Mouse (Mus musculus) kidney, postnatal 25 days (tissue): Measurements from ENCODE around the gene Rac2.
A peak's percentile ranks its signal among the peaks of the same experiment; 100 is the strongest.

Experiments
- DNase-seq, 2 experiments: peaks; one replicate each; pipeline ENCODE4 v3.0.0; 2021; ENCODE audit warnings: mixed read lengths in 2 of 2

Rac2 gene

DNA sequence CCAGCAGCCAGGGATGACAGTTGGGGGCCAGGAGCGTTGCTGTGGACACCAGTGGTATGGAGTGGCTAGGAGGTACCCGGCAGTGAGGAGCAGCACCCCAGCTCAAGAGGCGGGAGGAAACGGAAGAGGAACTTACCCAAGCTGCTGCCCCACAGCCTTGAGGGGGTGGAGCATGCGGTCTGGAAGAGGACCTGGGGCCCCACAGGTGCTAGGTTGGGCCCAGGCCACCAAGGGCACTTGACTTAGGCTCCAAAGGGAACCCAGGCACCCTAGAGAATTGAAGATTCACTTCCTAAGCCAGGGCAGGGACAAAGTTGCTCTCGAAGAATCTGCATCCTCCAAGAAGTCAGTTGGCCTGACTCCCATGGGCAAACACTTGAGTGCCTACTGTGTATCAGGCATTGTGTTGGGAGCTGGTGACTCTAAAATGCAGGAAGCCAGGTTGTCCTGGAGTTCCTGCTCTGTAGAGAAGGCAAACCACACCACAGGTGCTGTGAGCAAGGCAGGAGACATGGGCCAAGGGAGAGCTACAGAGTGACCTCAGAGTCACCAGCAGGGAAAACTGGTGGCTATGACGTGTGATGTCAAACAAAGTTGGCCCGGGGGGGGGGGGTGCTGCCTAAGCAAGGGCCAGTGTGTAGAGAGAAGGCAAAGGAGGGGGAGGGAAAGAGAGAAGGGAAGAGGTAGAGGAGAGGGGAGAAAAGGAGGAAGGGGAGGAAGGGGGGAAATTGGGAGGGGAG lies at the start of gene Rac2:
Gene Rac2 (minus strand): TSS at position 126 of the 740 bp plus-strand sequence.
- DNase-seq, result no peak

DNA sequence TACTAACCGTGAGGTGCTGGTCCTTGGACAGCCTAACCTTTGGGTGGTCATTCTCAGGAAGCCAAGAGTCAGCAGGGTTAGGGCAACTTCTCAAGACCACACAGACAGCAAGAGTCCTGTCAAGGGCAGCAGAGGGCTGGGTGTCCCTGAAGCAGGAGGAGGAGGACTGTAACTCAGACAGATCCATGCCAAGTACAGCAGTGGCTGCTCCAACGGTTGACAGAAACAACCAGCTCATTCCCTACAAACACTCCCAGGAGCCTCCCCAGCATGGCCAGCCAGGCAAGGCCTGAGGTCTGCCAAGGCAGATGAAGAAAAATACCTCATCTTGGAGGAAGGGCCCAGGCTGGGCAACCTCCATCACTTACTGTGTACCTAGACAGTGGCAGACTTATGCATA lies 44.4 kb upstream of the Rac2 start:
- no peak for DNase-seq

DNA sequence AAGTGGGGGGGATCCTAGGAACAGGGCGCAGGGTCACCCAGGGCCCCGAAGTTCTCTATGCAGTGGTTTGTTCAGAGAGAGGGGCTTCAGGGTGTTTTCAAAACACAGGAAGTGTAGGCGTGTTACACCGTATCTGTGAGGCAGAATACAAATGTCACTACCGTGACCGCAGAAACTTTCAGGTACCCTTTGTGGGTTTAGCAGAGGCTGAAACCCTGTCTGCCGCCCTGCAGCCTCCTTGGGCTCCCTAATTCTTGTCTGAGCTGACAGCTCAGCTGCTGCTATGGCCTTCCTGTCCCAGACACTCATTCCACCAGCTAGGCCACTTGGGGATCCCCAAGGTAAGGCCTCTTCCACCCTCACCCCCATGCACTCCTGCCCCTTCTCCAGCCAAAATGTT lies 42.0 kb upstream of the Rac2 start:
- no peak for DNase-seq

DNA sequence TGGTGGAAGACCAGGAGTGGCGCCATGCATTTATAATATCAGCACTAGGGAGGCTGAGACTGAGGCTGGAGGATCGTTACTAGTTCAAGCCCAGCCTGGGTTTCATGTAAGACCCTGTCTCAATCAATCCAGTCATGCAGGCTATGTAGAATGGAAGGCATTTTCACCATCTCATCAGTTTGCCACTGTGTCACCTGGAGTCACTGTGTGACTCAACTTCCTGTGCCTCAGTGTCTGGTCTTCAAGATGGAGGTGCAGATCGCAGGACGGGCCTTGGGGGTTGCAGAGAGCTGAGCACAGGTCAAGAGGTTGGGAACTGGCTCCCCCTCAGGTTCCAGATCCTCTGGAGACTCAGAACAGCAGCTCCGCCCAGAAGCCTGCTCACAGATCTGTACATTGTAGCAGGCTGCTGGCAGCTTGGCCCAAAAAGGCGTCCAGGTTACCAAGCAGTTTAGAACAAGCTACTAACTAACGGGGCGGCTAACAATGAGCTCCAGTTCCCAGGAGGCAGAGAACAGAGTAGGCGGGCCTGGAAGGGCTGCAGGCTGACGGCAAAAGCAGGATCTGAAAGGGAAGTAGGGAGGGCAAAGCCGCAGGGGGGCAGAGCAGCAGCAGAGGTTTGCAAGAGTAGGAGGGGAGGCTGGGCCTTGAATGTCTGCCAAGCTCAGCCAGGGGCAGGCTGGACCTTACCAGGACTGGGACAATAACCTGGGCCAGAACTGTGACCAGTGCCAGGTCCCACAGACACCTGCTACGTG lies 38.3 kb upstream of the Rac2 start:
- peak in 1 of 2 experiments; percentile 7 for DNase-seq

DNA sequence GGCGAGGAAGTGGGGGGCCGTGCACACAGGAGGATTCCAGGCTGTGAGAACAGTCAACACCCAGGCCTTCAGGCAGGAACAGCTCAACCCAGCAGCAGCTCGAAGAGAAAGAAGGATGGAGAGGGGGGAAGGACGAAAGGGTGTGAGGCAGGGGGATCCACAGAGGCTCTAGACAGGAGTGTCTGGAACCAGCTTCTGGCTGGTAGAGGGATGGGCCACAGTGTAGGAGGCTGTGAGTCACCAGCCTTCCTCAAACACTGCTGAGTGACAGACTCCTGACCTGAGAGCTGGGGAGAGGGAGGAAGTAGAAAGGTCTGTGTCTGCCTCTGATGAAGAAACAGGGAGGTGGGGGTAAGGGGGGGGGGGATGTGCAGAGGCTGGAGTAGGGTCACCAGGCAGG lies 34.9 kb upstream of the Rac2 start:
- no peak for DNase-seq

DNA sequence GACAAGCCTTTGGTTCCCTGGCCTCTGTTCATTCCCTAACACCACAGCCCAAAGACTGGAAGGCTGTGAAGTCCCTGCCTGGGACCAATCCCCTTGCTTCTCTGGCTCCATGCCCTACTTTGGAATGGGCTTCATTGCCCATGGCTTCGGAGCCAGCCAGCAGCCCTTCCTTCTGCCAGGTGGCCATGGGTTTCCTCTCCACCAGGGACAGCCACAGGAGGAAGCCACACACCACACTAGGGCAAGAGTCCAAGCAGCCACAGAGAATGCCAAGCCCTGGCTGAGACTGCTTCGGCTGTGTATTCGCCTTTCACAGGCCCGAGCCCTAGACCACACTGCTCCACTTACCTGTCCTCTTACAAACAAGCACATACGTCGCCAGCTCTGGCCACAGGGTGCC lies 33.5 kb upstream of the Rac2 start:
- no peak for DNase-seq

DNA sequence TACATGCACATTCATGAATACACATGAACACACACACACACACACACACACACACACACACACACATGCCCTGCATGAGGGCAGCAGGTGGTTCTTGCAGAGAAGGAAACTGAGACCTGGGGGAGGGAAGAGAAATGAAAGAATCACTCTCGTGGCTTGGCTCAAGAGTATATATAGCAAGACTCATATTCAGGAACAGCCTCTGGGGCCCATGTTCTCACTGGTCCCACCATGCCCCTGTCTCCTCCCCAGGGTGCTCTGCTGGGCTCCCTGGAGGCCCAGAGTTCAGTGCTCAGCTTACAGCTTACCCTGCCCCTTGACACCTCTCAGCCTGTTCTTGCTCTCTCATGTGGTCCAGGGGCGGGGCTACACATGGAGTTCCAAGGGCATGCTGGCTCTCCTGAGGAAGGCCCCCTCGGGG lies 32.8 kb upstream of the Rac2 start:
- no peak for DNase-seq

DNA sequence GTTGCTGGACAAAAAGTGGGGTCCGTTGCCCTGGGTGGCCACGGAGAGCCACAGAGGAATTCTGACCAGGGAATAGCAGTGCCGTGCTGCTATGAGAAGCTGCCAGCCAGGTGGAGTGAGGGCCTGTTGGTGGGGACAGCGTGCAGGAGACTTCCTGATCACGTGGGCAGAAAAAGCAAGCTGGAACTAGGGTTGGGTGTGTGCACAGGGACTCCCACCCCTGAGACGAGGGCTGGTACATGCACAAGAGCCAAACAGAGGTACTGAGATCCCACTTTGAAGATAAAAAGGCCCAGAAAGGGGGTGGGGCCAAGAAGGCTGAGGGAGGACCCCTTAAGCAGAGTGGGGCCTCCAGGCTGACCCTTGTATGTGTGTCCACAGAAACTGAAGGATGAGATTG lies 31.7 kb upstream of the Rac2 start:
- DNase-seq, result no peak

DNA sequence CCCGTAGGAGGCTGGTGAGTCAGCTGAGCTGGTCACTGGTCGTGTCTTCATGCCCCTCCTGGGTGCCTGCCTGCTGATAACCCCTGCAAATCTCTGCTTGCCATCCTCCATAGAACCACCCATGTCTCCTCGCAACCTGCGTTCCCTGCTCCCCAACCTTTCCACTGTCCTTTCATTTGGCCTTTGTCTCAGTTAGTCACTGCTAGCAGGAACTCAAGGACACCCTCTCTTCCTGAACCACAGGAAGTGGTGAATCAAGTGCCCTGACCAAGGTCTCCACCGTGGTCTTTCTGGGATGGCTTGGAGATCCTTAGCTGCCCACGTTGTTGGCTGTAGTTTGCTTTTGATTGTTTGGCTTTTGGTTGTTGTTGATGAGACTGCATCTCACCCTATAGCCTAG lies 28.6 kb upstream of the Rac2 start:
- DNase-seq, result no peak

DNA sequence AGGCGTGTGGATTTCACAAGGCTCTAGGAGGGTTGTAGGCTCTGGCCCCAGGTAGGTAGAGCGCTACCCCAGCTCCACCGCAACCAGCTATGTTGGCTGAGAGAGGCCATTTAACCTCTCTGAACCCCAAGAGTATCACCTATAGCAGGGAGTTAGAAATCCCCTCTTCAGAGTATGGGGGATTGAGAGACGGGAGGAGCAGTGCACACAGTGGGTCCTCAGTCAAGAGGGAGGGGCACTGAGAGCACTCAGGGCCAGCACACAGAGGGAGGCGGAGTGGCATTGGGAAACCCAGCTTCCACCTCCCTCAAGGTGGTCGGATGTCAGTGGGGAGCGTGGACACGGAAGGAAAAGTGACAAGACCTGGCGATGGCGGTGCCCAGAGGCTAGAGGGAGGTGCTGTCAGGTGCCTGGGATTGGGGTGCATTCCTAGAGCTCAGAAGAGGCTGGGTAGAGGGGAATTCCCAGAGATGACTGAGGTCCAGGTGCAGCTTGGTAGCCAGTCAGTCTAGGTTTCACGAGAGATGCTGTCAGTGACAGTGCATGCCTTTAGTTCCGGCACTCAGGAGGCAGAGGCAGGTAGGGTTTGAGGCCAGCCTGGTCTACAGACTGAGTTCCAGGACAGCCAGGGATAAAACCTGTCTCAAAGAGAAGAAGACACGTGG lies 27.1 kb upstream of the Rac2 start:
- no peak for DNase-seq

DNA sequence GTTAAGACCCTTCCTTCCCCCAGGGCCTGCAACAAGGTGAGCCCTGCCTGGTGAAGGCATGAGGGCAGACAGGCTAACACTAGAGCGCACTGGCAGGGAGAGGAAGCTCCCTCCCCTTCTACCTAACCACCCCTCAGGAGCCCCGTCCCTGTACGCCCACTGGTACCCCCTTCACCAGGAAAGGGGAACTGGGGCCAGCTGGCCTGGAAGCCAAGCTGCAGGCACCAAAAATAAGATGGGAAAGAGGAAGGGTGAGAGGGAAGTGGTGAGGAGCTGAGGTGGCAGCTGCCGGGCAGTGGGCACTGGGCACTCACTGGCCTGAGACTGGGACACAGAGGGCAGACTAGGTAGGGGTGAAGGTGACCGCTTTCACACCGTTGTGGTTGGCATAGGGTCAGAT lies 26.5 kb upstream of the Rac2 start:
- DNase-seq, result peak in 1 of 2 experiments; percentile 45

DNA sequence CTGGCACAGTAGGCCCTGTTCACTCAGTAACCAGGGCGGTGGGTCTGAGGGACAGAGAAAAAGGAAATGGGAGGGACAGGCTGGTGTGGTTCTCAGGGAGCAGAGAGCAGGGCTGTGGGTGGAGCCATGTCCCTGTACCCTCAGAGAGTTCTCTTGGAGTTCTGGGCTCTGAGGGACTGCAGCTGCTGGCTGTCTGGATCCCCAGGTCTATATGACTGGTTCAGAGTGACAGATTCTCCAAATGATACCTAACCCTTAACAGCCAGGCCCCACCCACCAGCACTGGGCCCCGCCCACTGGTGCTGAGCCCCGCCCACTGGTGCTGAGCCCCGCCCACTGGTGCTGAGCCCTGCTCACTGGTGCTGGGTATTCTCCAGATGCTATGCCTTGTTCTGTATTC lies 25.1 kb upstream of the Rac2 start:
- DNase-seq, result peak; percentile 11 to 45

DNA sequence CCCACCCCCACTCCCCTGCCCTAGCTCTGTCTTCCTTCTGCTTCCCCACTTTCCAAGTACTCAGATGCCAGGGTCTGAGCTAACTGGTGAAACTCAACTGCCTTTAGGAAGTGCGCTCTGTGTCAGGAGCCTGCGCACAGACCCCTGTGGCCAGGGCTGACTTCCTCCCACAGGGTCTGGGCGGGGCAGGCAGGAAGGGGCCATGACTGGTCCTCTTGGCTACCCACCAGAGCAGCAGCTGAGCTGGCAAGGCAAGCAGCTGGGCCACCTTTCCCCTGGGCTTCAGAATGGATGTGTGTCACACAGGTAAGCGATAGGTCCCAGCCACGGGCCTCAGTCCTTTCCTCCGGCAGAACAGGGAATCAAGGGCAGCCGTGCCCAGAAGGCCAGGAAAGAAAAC lies 24.3 kb upstream of the Rac2 start, which contains the start of gene Cyth4:
Gene Cyth4 (plus strand): TSS at position 134 of the 400 bp plus-strand sequence.
- DNase-seq, result peak; percentile 37 to 70

DNA sequence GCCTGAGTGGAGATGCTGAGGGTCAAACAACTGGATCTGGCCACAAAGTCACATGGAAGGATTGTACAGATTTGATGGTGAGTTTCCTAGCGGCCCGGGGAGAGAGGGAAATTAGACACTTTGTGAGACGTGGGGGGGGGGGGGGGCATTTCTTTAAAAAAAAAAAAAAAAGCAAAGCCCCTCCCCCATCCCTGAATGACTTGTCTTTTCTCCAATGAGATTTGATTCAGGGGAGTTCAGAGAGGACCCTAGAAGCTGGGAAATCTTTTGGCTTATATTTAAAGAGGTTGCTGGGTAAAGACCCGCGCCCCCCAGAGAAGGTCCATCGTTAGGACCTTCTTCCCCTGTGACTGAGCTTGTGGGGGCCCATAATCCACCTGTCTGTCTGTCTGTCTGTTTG lies 23.9 kb upstream of the Rac2 start:
- no peak for DNase-seq

DNA sequence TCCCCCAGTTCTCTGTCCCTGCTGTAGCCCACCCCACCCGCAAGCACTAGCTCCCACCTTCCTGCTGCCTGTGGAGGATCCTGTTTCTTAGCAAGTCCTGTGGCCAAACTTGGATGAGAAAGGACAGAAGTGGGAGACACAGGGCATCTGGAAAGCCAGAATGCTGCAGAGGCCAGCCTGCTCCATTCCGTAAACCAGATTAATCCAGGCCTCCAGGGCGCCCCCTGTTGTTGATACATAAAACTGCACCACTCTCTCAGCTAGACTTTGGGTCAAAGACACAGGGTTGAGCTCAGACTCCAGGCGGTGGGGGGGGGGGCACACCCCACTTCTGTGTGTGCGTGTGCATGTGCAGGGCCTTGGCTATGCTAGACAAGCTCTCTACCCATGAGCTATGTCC lies 22.9 kb upstream of the Rac2 start:
- DNase-seq, result no peak

DNA sequence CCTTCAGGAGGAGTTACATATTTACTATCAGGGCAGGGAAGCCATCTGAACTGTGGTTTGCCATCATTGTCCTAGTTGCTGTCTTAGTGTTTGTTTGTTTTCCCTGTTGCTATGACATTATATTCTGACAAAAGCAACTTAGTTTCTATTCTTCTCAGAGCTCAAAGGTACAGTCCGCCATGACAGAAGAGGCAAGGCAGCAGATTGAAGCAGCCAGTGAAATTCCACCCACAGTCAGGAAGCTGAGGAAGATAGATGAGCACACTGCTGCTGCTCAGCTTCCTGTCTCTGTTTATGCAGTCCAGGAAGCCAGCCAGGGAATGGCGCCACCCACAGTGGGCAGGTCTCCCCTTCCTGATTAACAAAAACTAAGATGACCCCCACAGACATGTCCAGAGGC lies 22.2 kb upstream of the Rac2 start:
- DNase-seq, result no peak

DNA sequence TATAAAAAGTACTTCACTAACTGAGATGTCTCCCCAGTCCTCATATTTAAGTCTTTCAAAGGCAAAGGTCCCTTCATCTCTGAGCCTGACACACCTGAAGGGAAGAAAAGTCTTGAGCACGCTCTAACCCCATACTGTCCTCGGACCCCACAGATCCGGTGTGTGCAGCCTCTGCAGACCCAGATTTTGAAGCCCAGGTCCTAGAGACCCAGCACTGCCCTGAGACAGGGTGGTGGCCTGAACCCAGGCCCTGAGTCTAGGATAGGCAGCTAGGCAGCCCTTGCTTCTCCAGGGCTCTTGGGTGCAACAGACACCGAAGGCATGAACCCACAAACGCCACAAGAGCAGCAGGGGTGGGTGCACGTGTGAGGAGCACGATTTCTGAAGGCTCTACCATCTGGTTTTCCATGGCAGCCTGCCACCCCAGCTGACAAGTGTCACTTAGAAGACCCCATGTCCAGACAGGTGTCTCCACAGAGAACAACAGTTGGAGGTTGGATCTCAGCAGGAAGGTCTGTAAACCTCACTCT lies 21.4 kb upstream of the Rac2 start:
- no peak for DNase-seq

DNA sequence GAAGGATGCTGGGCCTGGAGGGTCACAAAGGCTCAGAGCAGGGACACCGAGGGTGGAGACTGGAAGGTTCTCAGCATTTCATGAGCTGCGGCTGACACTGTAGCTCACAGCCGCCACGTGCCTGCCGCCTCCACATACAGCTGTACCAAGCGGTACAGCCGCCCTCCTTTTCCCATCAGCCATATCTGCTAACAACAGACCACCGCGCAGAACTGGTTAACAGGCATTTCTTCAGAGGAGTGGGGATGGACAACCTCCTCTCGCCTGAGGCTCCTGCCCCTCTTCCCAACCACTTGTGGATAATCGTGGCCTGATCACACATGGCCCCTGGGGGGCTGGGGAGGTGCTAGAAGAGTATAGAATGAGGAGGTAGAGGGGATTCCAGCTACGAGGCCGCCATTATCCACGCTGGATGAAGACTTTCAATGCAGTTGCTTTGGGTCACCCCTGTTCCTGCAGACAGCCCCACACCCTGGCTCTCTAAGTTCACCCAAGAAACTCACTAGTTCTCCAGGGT lies 19.9 kb upstream of the Rac2 start:
- DNase-seq, result no peak

DNA sequence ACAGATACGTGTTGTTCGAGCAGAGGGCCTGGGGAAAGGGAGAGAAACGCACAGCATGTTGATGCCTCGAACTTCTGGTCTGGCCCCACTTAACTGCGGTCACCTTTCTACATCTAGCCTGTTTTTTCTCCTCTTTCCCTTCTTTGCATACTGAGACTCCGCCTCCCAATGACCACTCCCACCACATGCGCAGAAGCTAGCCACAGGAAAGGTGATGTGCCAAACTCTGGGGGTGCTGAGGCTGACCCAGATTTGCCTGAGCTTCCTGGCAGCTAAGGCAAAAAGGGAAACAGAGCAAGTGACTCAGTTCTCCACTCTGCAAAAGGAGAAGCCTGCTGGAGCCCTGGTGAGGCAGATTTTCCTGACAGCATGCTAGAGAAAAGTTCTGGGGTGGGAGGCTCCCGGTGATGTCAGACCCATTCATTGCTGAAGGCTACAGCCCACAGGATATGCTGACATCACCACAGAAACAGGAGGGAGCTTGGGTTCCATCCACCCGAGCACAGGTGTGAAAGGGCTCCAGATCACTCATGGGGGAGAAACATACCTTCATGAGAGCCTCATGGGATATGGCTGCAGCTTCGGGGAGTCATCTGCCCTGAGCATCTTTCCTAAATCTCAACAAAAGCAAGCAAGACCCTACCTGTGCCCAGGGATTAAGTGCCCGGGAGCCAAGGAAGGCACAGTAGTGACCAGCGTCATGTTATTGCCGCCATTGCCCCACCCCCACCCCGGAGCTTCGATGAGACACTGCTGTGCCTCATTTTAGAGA lies 19.3 kb upstream of the Rac2 start:
- no peak for DNase-seq

DNA sequence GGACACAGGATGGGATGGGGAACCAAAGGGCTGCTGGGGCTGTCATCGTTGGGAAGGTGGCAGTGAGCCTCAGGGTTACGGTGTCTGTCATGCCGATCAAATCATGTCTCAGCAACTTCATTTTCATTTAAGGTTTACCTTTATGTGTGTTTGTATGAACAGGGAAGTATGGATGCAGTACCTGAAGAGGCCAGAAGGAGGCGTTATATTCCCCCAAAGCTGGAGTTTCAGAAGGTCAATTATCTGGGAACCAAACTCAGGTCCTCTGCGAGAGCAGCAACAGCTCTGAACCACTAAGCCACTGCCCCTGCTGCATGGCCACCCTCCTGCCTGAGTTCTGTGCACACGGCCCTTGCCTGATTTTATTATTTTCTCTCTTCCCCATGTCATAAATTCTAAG lies 18.2 kb upstream of the Rac2 start:
- no peak for DNase-seq

DNA sequence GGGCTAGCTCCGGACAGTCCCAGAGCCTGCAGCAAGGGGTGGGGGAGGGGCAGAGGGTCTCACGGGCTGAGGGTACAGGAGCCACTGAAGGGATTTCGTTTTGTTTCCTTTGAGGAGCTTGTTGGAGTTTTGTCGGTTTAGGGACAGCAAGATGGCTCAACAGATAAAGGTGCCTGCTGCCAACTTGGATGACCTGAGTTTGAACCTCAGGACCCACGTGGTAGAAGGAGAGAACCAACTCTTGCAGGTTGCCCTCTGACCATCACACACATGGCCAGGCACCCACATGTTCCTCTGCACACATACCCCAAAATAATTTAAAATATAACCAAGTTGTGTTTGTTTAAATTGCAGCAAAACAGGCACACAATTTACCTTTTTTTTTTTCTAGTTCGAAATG lies 17.4 kb upstream of the Rac2 start:
- no peak for DNase-seq

DNA sequence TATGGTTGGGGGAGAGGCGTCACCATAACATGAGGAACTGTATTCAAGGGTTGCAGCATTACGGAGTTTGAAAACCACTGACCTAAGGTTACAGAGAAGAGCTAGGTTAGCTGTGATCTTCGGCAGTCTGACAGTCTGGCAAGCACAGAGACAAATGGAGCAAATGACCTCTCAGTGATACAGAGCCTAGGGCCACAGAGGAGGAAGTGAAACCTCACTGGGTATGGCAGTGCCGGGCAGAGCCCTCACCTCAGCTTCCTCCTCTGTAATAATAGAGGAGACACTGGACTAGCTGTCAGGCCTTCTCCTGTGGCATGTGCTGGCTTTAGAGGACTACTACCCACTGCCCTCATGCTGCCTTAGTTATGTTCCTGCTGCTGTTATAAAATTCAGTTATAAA lies 16.3 kb upstream of the Rac2 start:
- DNase-seq, result no peak

DNA sequence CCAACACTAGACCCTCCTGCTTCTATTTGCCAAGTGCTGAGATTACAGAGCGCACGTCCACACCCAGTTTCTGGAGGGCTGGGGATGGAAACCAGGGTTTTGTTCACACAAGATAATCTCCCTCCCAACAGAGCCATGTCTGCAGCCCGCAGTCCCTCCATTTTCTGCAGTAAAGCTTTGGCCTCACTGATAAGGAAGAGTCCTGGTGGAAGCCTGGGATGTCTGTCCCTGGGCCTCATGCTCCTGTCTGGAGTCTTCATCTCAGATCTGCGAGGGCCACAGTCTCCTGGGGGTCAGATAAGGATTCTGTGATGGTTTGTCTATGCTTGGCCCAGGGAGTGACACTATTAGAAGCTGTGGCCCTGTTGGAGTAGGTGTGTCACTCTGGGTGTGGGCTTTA lies 15.5 kb upstream of the Rac2 start:
- DNase-seq, result no peak
